Mouse (Mus musculus) erythroblast, embryonic 14.5 days (primary cell): ENCODE measurements around the gene Gm28374.
"Not testable (repeated sequence)": the region's sequence is repeated elsewhere in the genome, so short reads cannot be mapped to it uniquely, and the experiment has no call there.

Experiments
- GATA1 ChIP-seq: IDR thresholded peaks from 2 replicates; pipeline ENCODE4 v1.6.1; 2012; ENCODE audit warnings: low read length, inconsistent platforms, mixed read lengths
- TAL1 ChIP-seq: IDR thresholded peaks from 3 replicates; pipeline ENCODE4 v1.6.1; 2012; ENCODE audit warnings: low read length, inconsistent platforms, mixed read lengths

GRCm38 (mm10) chr19:6044102-6044501 is 38.0 kb downstream of the Gm28374 start:
- not testable (repeated sequence) for TF ChIP-seq GATA1, TAL1
